In the genomic region with DNA sequence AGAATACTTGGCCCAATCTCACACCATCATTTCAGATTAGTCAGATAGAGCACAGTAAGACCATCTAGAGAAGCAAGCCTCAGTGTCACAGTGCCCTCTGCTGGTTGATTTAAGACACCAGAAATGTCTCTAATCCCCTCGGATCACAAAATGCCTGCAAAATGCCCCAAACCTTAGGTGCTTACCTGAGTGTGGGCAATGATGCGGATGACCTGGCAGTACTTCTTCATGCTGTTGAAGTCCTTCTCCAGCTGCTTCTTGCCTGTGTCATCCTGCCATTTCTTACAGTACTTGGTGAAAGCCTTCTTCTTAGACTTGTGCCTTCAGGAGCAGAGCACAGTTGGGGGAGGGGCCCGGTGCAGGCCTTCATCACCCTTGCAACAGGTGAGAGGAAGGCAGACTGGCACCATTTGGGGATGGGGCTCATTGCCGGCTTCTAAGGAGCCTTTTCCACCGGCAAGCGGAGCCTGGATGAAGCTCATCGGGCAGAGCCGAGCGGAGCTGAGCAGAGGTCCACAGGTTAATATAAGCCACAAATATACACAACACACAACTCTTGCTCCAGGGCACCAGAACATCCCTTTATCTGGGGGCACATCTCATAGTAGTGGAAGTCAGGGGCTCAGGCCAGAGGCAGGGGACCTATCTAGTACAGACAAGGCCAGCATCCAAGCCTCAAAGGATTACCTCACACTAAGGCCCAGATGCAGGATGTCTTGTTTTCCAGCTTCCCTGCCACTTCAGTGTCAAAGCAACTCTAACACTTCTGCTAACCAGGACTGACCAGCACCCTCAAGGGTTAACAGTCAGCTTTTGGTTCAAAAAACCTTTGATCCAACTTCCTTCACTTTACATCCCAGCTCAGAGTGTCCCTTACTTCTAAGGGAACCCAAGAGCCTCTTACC, we compare ENCODE assay signal across 8 mouse cellular contexts. TPM values are rescaled to one million over a fixed set of nuclear protein-coding genes. Genes with fewer than 3 reads are reported as not detected.
A peak's percentile ranks its signal among the peaks of the same experiment; 100 is the strongest.
DNase-seq lines count a peak whose midpoint lies in the region; ATAC-seq and TF ChIP-seq lines count a peak whose summit lies in the region.

No protein-coding gene starts in this region.

- no peaks in the 10 kb centered on the region for H3K4me1 ChIP-seq in ES-Bruce4 (ENCODE audit: control insufficient read depth, insufficient read depth, low read length)
- peaks cover 27% of the 10 kb centered on the region for H3K4me1 ChIP-seq in embryonic facial prominence, embryonic 10.5 days
- H3K4me1 ChIP-seq in intestine, embryonic 15.5 days (replicated peaks): peaks cover 20% of the 10 kb centered on the region

- no peak for TF ChIP-seq POLR2A in ES-Bruce4 (IDR thresholded peaks at IDR 0.05; ENCODE audit: insufficient read depth, low read length)

- H3K27ac ChIP-seq in ES-Bruce4 (ENCODE audit: insufficient read depth, low read length): peak overlapping the region; percentile 91
- H3K27ac ChIP-seq in embryonic facial prominence, embryonic 10.5 days (replicated peaks): peak overlapping the region; percentile 96
- 0 out of 2 replicates have a peak overlapping the region, but pooled peaks have one; percentile 82 for H3K27ac ChIP-seq in intestine, embryonic 15.5 days

- TF ChIP-seq EP300 in ES-Bruce4 (IDR thresholded peaks at IDR 0.05; ENCODE audit: insufficient read depth, low read depth, low read length): no peak

- peak; percentile 93 for DNase-seq in heart, adult 11 months
- DNase-seq in heart, postnatal 25 days (ENCODE audit: low spot score): no peak
- DNase-seq in embryonic facial prominence, embryonic 10.5 days (ENCODE audit: low spot score): no peak
- peak; percentile 52 for DNase-seq in mesoderm, embryonic 11.5 days (ENCODE audit: low read depth, low spot score)
- peak; percentile 50 for DNase-seq in yolk sac, embryonic 10.5 days (ENCODE audit: low spot score)
- no peak for DNase-seq in spleen, adult 12 weeks (ENCODE audit: low spot score)

- intact Hi-C loops in heart, postnatal 25 days (cut with DNase I): loop anchor here (10.0 kb wide), 1 partner anchor 316 kb away; no protein-coding TSS in a partner anchor

- H3K4me3 ChIP-seq in ES-Bruce4 (ENCODE audit: low read depth, low read length): peak overlapping the region; percentile 71
- H3K4me3 ChIP-seq in embryonic facial prominence, embryonic 10.5 days: peak overlapping the region; percentile 89
- H3K4me3 ChIP-seq in intestine, embryonic 15.5 days (replicated peaks): peak overlapping the region; percentile 69

- peak overlapping the region; percentile 96 for H3K9ac ChIP-seq in ES-Bruce4 (ENCODE audit: low read depth, poor library complexity, severe bottlenecking)
- peak overlapping the region; percentile 84 for H3K9ac ChIP-seq in intestine, embryonic 15.5 days

- peak overlapping the region; percentile 74 for H3K4me2 ChIP-seq in intestine, embryonic 15.5 days (replicated peaks)

- H3K27me3 ChIP-seq in ES-Bruce4 (ENCODE audit: control insufficient read depth, insufficient read depth, low read length, poor library complexity, severe bottlenecking): no peaks in the 10 kb centered on the region
- no peaks in the 10 kb centered on the region for H3K27me3 ChIP-seq in embryonic facial prominence, embryonic 10.5 days (replicated peaks; ENCODE audit: low read depth, poor library complexity, severe bottlenecking)
- no peaks in the 10 kb centered on the region for H3K27me3 ChIP-seq in intestine, embryonic 15.5 days (replicated peaks)

- H3K36me3 ChIP-seq in ES-Bruce4 (ENCODE audit: control insufficient read depth, insufficient read depth, low read length, poor library complexity, severe bottlenecking): peaks cover 60% of the 10 kb centered on the region
- H3K36me3 ChIP-seq in embryonic facial prominence, embryonic 10.5 days (replicated peaks): peaks cover 64% of the 10 kb centered on the region
- peaks cover 42% of the 10 kb centered on the region for H3K36me3 ChIP-seq in intestine, embryonic 15.5 days

- WGBS in embryonic facial prominence, embryonic 10.5 days: 64% methylated on average over 9 of the region's 9 CpGs
- 56% methylated on average over 9 of the region's 9 CpGs for WGBS in intestine, embryonic 15.5 days

- no peak for TF ChIP-seq CTCF in ES-Bruce4 (IDR thresholded peaks at IDR 0.05; ENCODE audit: low read depth, low read length)

- no peak for ATAC-seq in intestine, embryonic 15.5 days

- H3K9me3 ChIP-seq in ES-Bruce4 (replicated peaks; ENCODE audit: control insufficient read depth, insufficient read depth, low read length, poor library complexity, severe bottlenecking): no peaks in the 10 kb centered on the region
- no peaks in the 10 kb centered on the region for H3K9me3 ChIP-seq in embryonic facial prominence, embryonic 10.5 days
- no peaks in the 10 kb centered on the region for H3K9me3 ChIP-seq in intestine, embryonic 15.5 days

RNA-seq across cellular contexts. Expression of gene Syngr1, which starts 10.2 kb away (rescaled TPM):
- 10 to 100 TPM; 77.5 to 92.2 TPM for total RNA-seq in heart, postnatal 25 days (2021)
- 30.7 and 32.3 TPM in 2 replicates for polyA plus RNA-seq in ES-Bruce4 (2011; ENCODE audit: insufficient read depth, insufficient read length, low read depth, missing spikeins)
- polyA plus RNA-seq in embryonic facial prominence, embryonic 10.5 days (2016; fragmentation: Nextera tagmentation; extraction: Ambion mirVana): 5.9 and 7.0 TPM in 2 replicates
- polyA plus RNA-seq in intestine, embryonic 15.5 days (2015; fragmentation: Nextera tagmentation; extraction: Ambion mirVana): 18.2 and 18.7 TPM in 2 replicates

RNA-seq across cellular contexts. Expression of gene Rpl3, which starts 10.7 kb away (rescaled TPM):
- 100 to 1,000 TPM; 154 to 183 TPM for total RNA-seq in heart, postnatal 25 days (2021)
- 2,815 and 3,044 TPM in 2 replicates for polyA plus RNA-seq in ES-Bruce4 (2011; ENCODE audit: insufficient read depth, insufficient read length, low read depth, missing spikeins)
- polyA plus RNA-seq in embryonic facial prominence, embryonic 10.5 days (2016; fragmentation: Nextera tagmentation; extraction: Ambion mirVana): 1,034 and 1,049 TPM in 2 replicates
- 1,109 and 1,134 TPM in 2 replicates for polyA plus RNA-seq in intestine, embryonic 15.5 days (2015; fragmentation: Nextera tagmentation; extraction: Ambion mirVana)

RNA-seq across cellular contexts. Expression of gene Tab1, which starts 52.0 kb away (rescaled TPM):
- total RNA-seq in heart, postnatal 25 days (2021): 10 to 100 TPM; 23.7 to 26.5 TPM
- 13.5 and 15.6 TPM in 2 replicates for polyA plus RNA-seq in ES-Bruce4 (2011; ENCODE audit: insufficient read depth, insufficient read length, low read depth, missing spikeins)
- polyA plus RNA-seq in embryonic facial prominence, embryonic 10.5 days (2016; fragmentation: Nextera tagmentation; extraction: Ambion mirVana): 43.3 and 45.3 TPM in 2 replicates
- 28.5 and 29.0 TPM in 2 replicates for polyA plus RNA-seq in intestine, embryonic 15.5 days (2015; fragmentation: Nextera tagmentation; extraction: Ambion mirVana)

Comparison
In these comparisons a context has a peak if more than half of its experiments do, and no peak if none do; other contexts are left out.
1. DNase-seq: peak in heart, adult 11 months (single experiment), mesoderm, embryonic 11.5 days (single experiment) and yolk sac, embryonic 10.5 days (single experiment); none in heart, postnatal 25 days (single experiment), embryonic facial prominence, embryonic 10.5 days (single experiment) and spleen, adult 12 weeks (single experiment).
2. Peak in every context shown above with its lines, with median percentiles within 50 percentile points of each other: H3K27ac ChIP-seq and H3K4me3 ChIP-seq.